Mouse (Mus musculus): ENCODE results near the gene Patj.
"Not testable (repeated sequence)": the region's sequence is repeated elsewhere in the genome, so short reads cannot be mapped to it uniquely, and the experiment has no call there.

Patj gene

GRCm38 (mm10) chr4:98577957-98578541 is 182.5 kb downstream of the Patj start:
- no peak for DNase-seq (ENCODE audit: low read depth)

- no peak for DNase-seq (ENCODE audit: low read depth)
These were observed 185.9 kb downstream of the Patj start for GRCm38 (mm10) chr4:98581456-98581855.

DNA sequence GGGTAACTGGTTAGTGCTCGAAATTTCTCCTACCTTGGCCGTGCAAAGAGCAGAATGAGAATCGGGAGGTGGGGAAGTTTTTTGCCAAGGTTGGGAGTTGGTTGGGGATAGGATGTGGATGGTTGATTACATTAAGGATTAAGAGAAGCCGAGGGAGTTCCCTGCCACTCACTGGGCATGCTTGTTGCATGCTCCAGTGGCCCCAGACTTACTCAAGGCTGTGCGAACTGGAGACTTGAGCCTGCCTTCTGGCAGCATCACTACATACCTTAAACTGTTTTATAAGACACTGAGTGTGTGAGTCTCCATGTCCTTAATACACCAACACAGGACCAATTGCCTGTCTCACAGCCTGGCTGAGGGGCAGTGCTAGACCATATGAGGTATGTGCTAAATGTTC is 188.4 kb downstream of the Patj start:
- no peak for DNase-seq (ENCODE audit: low read depth)

- no peak for DNase-seq (ENCODE audit: low read depth)
These were observed 190.7 kb downstream of the Patj start for GRCm38 (mm10) chr4:98586303-98586702.

GRCm38 (mm10) chr4:98587686-98588085 is 192.1 kb downstream of the Patj start:
- DNase-seq (ENCODE audit: low read depth): no peak

DNA sequence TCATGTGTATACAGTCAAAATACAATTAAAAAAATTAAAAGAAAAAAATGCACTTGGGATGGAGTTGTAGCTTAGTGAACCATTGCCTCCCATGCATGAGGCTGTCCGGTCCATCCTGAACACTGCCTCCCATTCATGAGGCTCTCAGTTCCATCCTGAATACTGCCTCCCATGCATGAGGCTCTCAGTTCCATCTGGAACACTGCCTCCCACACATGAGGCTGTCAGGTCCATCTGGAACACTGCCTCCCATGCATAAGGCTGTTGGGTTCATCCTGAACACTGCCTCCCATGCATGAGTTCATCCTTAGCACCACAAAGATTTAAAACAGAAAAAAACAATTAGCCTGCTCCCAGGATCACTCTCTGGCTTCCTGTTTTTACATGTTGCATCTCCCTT is 198.4 kb downstream of the Patj start:
- DNase-seq (ENCODE audit: low read depth): no peak

DNA sequence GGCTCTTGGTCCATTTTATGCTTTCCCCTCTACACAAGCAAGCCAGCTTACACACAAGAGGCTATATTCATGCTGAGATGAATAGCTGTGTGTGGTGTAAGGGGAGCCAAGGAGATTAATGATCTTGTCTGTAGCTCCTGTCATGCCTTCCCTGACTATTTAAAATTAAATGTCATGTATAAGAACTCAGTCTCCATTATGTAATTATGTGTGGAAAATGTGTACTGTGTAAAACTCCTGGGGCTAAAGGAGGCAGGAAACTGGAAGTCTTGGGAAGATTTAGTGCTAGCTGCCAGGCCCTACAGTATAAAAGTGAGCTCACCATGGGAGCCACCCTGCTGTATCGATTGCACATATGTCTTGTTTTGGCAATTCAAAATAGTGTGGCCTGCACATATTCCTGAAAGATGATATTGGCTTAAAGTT is 203.0 kb downstream of the Patj start:
- no peak for DNase-seq (ENCODE audit: low read depth)

- DNase-seq (ENCODE audit: low read depth): no peak
These were observed 203.8 kb downstream of the Patj start for GRCm38 (mm10) chr4:98599358-98599757.

GRCm38 (mm10) chr4:98603131-98603530 is 207.5 kb downstream of the Patj start:
- DNase-seq (ENCODE audit: low read depth): no peak

DNA sequence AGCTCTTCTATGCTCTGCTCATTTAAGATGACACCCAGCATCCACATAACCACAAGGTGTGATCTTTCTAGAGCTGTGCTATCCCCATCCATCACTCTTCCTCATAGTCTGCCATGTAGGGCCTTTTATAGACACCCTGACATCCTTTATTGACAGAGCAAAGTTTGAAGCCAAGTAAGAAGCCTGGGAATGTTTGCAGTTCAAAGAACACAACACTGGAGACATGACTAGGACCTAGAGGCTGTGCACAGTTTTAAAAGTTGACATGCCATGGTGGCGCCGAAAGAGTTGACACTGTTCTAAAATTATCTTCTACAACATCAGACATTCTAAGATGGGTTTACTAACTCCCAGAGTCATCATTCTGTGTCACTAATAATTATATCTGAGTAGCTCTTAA is 214.9 kb downstream of the Patj start:
- no peak for DNase-seq (ENCODE audit: low read depth)

- DNase-seq (ENCODE audit: low read depth): no peak
These were observed 218.8 kb downstream of the Patj start for GRCm38 (mm10) chr4:98614395-98614794.

DNA sequence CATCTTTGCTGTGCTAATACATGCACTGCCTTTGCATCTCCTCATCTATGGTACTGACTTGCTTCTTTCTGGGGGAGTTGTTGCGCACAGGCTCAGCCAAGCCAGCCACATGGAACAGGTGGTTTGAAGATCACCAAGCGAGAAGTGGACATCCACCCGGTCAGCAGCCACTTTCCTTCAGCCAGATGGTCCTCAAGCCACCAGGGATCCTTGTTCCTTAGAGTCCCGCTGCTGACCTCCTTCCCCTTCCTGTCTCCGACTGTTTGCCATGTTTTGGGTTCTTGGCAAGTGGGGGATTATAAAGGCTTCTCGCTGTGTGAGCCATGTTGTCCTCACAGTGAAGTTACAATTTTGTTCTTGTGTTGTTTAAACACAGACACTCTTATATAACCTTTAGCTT is 223.6 kb downstream of the Patj start:
- no peak for DNase-seq (ENCODE audit: low read depth)

GRCm38 (mm10) chr4:98620986-98621784 is 225.6 kb downstream of the Patj start:
- no peak for DNase-seq (ENCODE audit: low read depth)

DNA sequence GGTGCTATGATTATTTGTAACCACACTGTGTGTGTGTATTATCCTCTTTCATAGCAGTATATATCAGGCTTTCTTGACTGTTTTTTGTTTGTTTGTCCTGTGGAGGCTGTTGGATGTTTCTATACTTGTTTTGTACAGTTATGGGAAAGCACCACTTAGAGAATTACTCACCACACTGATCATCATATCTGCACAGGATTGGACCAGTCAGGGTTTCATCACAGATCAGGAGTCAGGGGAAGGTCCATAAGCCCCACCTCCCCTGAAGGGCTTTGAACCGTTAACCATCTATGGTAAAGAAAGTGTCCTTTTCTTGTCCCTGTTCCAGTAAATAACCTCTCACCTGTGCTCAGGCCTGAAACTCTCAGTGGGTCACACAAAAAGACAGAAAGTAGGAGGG is 226.6 kb downstream of the Patj start:
- no peak for DNase-seq (ENCODE audit: low read depth)

GRCm38 (mm10) chr4:98622996-98623673 is 227.6 kb downstream of the Patj start:
- no peak for DNase-seq (ENCODE audit: low read depth)

DNA sequence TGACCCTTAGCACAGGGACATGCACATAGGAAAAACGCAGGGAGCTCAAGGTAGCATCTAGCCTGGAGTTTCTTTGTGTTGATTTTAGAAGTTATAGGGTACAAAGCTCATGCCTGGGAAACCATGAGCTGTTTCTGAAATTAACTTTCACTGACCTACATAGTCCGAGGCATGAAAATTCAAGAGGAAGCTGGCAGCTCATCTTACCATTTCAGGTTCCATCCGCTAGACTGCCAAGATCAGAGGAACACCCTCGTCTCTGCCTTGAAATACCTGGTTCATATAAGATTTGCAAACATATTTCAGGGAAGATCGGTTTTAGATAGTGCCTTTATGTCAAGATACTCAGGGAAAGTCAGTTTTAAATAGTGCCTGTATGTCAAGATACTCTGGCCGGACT is 232.7 kb downstream of the Patj start:
- no peak for DNase-seq (ENCODE audit: low read depth)

DNA sequence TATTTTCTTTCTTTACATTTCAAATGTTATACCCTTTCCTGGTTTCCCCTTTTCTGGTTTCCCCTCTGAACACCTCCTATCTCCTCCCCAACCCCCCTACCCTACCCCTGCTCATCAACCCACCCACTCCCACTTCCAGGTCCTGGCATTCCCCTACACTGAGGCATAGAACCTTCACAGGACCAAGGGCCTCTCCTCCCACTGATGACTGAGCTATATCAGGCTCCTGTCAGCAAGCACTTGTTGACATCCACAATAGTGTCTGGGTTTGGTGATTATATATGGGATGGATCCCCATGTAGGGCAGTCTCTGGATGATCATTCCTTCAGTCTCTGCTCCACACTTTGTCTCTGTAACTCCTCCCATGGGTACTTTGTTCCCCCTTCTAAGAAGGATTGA is 233.6 kb downstream of the Patj start:
- DNase-seq (ENCODE audit: low read depth): not testable (repeated sequence)

DNA sequence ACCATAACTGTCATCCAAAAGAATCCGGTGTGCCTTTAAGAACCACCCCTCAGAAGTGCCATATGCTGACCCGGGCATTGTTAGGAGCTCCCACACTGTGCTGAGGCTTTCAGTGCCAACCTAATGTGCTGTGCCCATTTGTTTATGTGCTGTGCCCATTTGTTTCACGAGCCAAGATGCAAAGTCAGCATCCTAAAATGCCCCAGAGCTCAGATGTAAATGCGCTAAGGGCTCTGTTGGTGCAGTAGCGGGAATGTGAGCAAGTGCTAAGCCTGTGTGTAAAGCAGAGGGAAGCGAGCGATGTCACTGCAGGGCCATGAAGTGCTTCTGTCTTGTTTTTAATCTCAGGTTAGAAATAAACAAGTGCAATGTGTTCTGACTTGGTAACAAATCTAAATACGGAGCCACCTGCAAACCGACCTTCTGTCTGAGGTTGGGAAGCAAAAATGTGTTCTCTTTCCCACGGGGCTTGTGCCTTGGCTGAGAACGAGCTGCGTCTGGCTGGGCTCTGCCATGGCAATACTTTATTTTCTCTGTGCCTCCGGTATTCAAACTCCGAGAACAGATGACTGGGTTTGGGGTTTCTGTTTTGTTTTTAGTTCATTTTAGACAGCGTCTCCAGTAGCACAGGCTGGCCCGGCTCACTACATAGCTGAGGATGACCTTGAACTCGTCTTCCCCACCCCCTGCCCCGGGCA is 239.7 kb downstream of the Patj start:
- no peak for DNase-seq (ENCODE audit: low read depth)

DNA sequence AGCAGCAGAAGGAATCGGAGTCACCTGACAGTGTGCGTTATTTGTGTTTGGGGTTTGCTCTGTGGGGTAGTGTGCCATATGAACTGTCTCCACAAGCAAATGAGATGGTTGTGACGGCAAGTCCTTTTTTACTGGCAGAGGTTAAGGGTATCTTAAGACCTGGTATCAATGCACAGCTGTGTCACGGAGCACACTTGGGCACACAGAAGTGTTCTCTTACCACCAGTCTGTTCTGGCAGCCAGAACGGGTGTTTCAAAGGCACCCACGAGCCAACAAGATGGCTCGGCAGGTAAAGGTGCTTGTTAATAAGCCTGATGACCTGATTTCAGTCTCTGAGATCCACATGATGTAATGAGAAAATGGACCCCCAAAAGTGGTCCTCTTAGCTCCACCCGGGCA is 243.1 kb downstream of the Patj start:
- DNase-seq (ENCODE audit: low read depth): no peak

DNA sequence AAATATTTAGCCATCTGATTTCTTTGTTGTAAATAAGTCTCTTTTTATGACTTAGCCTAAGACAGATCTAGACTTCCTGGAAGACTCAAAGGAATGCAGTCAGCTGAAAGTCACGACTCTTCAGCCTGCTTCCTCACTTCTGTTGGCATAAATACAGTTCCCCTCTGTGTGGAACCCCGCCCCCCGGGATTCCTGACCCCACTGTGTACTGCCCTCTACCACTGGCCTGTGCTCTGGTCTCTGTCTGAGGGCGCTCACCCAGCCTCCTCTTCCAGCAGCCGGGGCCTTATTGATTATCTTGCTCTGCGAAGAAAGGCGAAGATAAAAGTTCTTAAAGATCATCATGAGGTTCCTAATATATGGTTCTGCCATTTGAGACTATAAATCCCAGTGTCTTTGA is 258.1 kb downstream of the Patj start:
- DNase-seq (ENCODE audit: low read depth): no peak

DNA sequence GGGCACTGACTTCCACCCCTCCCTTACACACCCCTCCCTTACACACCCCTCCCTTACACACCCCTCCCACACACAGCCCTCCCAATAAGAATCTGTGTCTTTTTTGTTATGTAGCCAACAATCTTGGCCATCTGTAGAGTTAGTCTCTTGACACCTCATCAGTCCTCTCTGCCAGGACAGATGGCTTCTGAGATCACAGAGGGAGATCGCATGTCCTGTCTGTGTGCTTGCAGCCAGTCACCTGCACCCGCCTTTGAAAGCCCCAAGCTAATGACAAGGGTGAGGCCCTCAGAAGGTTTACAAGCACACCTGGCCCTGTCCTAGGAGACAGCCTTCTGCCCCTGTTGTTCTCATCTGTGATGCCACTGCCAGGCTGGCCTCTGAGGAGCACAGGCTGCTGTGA is 258.8 kb downstream of the Patj start:
- DNase-seq (ENCODE audit: low read depth): no peak

DNA sequence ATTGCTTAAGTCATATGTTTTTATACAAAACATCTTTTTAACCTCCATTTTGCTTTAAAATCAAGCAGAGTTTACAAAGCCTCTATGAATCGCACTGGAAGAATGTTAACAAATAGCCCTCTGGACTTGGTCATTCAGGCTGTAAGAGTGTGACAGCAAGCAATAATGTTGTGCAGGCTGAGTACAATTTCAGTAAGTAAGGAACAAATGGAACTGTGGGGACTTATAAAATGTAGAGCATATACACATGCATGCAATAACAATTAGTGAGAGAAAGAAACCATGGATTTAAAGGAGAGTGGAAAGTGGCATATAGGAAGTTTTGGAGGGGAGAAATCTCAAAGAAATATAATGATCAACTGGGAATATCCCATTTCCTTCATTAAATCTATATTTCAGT is 261.2 kb downstream of the Patj start:
- no peak for DNase-seq (ENCODE audit: low read depth)

- DNase-seq (ENCODE audit: low read depth): no peak
These were observed 263.4 kb downstream of the Patj start for GRCm38 (mm10) chr4:98659032-98659431.

All from naive thymus-derived CD4-positive, alpha-beta T cell, adult 2 months (primary cell).